8 mouse cellular contexts compared by ENCODE assay signal in the genomic region with DNA sequence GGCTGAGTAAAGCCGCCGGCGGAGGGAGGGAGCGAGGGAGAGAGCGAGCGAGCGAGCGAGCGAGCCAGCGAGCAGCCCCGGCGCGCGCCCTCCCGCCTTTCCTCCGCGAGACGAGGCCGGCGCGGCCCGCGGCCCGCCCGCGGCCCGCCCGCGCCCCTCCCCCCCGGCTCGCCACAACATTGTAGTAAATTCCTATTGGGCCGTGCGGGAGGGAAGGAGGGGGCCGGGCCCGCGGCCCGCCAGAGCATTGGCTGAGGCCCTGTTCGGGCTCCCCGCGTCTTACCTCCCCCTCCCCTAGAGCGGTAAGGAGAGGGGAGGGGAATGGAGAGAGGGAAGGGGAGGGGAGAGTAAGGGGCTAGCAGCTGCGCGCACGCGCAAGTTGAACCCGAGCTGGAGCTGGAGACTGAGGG. TPM values are rescaled to one million over a fixed set of nuclear protein-coding genes. Genes with fewer than 3 reads are reported as not detected.
A peak's percentile ranks its signal among the peaks of the same experiment; 100 is the strongest.
DNase-seq lines count a peak whose midpoint lies in the region; ATAC-seq lines count a peak whose summit lies in the region.

No protein-coding gene starts in this region.

- H3K4me2 ChIP-seq in hindbrain, embryonic 14.5 days (replicated peaks): peak overlapping the region; percentile 84

- H3K36me3 ChIP-seq in hindbrain, embryonic 14.5 days (replicated peaks; ENCODE audit: control insufficient read depth, insufficient read depth): no peaks in the 10 kb centered on the region

- peak overlapping the region; percentile 98 for H3K27ac ChIP-seq in hindbrain, embryonic 14.5 days

- H3K9me3 ChIP-seq in hindbrain, embryonic 14.5 days (ENCODE audit: control insufficient read depth, low read length): no peaks in the 10 kb centered on the region

- ATAC-seq in hindbrain, embryonic 14.5 days (ENCODE audit: low FRiP score): peak; percentile 99

- DNase-seq in T-cell, adult 2 months (ENCODE audit: low spot score): peak; percentile 84
- peak; percentile 83 to 91 for DNase-seq in cerebellum, postnatal 36 days
- DNase-seq in frontal cortex, postnatal 36 days (ENCODE audit: low spot score in 2 of 2): peak; percentile 67 to 77
- DNase-seq in hindbrain, embryonic 14.5 days (ENCODE audit: low spot score): peak; percentile 92
- peak; percentile 60 for DNase-seq in layer of hippocampus, postnatal 25 days (ENCODE audit: extremely low spot score in 1 of 2, low spot score in 1 of 2)
- peak; percentile 87 for DNase-seq in lung, postnatal 14 days
- peak; percentile 88 for DNase-seq in retina, adult 2 months (ENCODE audit: low read depth, low spot score)
- peak; percentile 90 for DNase-seq in thymus, postnatal 25 days

- H3K27me3 ChIP-seq in hindbrain, embryonic 14.5 days (ENCODE audit: control insufficient read depth, insufficient read depth, low read length): no peaks in the 10 kb centered on the region

- H3K4me1 ChIP-seq in hindbrain, embryonic 14.5 days (replicated peaks; ENCODE audit: control insufficient read depth, insufficient read depth, low read length): peaks cover 26% of the 10 kb centered on the region

- 0% methylated on average over 12 of the region's 46 CpGs for WGBS in hindbrain, embryonic 14.5 days

- peak overlapping the region; percentile 98 for H3K9ac ChIP-seq in hindbrain, embryonic 14.5 days

- H3K4me3 ChIP-seq in hindbrain, embryonic 14.5 days (replicated peaks; ENCODE audit: low read length): peak overlapping the region; percentile 98

RNA-seq across cellular contexts. Expression of gene Gm10300, which starts 25.5 kb away (rescaled TPM):
- not detected in 2 replicates for polyA plus RNA-seq in hindbrain, embryonic 14.5 days (2014; fragmentation: Nextera tagmentation; extraction: Ambion mirVana)
- not detected for total RNA-seq in layer of hippocampus, postnatal 25 days (2021)

RNA-seq across cellular contexts. Expression of gene Epb41, which starts 26.1 kb away (rescaled TPM):
- polyA plus RNA-seq in hindbrain, embryonic 14.5 days (2014; fragmentation: Nextera tagmentation; extraction: Ambion mirVana): 73.3 and 82.9 TPM in 2 replicates
- 10 to 100 TPM; 16.8 to 24.1 TPM for total RNA-seq in layer of hippocampus, postnatal 25 days (2021)

Comparison
In these comparisons a context has a peak if more than half of its experiments do, and no peak if none do; other contexts are left out.
1. Peak in every context shown above with its lines: DNase-seq, ATAC-seq, H3K4me3 ChIP-seq and H3K27ac ChIP-seq.